Mouse (Mus musculus): ENCODE measurements around the gene Apbb1ip.

Gene Apbb1ip

GRCm38 (mm10) chr2:22773549-22774180, at the start of gene Apbb1ip:
Gene Apbb1ip, plus strand, starts transcription at chr2:22774094.
- DNase-seq (ENCODE audit: low spot score in 2 of 2): no peak

- no peak for DNase-seq (ENCODE audit: low spot score in 2 of 2)
These were observed 46.8 kb upstream of the Apbb1ip start for GRCm38 (mm10) chr2:22727113-22727512.

DNA sequence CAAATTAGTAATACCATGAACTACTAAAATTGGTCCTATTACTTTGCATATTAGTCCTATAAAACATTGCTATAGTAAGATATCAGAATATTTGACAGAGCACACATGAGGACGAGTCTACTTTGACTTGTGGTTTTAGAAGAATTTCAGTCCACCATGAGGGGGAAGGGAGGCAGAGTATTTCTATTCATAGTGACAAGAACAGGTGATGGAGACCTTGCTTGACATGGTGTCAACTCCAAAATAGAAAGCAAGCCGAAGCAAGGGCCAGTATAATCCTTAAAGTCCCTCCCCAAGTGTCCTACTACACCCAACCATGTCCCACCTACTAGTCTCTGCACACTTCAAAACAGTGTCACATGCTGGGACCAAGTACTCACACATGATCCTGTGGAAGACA, 37.8 kb upstream of the Apbb1ip start:
- no peak for DNase-seq (ENCODE audit: low spot score in 2 of 2)

- no peak for DNase-seq (ENCODE audit: low spot score in 2 of 2)
These were observed 34.5 kb upstream of the Apbb1ip start for GRCm38 (mm10) chr2:22739369-22739768.

DNA sequence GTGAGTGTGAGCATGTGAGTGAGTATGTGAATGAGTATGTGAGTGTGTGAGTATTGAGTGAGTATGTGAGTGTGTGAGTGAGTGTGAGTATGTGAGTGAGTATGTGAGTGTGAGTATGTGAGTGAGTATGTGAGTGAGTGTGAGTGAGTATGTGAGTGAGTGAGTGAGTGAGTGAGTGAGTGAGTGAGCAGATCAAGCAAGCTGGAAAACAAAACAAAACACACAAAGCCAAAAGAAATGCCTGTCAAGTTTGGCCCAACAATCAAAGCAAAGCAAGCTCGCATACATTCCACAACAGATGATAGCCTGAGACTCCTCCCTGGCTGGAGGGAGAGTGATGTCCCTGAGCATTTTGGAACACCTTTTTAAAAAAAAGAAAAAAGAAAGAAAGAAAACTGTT, 33.5 kb upstream of the Apbb1ip start:
- no peak for DNase-seq (ENCODE audit: low spot score in 2 of 2)

DNA sequence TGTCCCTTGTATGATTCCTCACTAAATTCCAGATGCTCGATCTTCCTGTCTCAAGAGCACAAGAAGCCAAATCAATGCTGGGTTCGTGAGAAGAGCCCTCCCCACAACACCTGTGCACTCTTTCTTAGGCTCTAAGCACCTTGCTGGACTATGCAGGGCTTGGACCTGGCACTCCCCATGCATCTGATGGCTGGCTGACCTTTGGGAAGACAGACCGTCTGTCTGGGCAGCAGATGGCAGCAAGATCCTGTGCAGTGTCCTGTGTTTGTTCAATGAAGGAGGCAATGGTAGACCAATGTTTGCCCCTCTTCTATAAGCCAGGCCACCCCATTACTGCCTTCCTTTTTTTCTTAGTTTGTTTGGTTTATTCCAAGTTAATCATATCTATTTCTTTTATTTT, 32.7 kb upstream of the Apbb1ip start:
- no peak for DNase-seq (ENCODE audit: low spot score in 2 of 2)

DNA sequence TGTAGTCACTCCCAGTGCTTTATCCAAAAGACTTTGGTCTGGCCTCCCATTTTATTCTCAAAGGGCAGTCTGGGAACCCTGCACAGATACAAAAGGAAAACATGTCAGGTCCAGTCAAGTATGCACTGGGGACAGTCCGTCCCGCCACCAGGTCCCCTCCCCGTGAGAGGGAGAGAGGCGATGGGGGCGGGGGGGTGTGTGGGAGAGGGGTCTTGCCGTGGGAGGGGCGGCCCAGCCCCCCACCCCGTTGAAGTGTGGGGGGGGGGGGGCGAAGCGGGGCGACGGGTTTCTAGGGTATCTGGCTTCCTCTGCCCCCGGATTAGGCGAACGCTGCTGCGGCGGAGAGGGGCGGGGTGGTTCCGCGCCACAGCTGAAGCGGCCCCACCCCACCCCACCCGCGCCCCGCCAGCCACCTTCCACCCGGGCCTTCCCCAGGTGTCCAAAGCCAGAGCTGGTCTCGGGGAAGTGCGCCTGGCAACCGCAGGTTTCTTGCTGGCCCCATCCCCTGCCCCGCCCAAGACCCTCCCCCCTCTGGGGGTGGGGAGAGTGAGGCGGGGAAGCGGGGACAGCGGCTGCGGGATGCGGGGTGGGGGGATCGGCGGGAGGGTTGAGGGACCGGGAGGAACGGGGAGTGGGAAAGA, 29.7 kb upstream of the Apbb1ip start:
- DNase-seq (ENCODE audit: low spot score in 2 of 2): no peak

GRCm38 (mm10) chr2:22744876-22745275, 29.0 kb upstream of the Apbb1ip start:
- DNase-seq (ENCODE audit: low spot score in 2 of 2): no peak

DNA sequence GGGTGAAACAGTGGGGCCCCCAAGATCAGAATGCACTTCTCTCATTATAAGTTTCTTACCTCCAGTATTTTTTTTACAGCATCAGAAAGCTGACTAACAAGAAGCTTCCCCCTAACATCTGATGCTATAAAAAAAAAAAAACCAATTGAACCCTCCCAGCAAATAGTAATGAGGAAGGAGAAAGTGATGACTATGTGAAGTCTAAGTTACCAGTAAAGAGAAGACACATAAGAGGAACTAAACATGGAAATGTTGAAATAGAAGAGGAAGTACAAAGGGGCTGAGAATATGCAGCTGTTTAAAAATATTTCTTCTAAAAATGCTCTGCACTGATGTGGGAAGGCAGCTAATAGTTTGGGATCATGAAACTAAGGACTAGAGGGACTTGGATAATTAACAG, 27.1 kb upstream of the Apbb1ip start:
- no peak for DNase-seq (ENCODE audit: low spot score in 2 of 2)

DNA sequence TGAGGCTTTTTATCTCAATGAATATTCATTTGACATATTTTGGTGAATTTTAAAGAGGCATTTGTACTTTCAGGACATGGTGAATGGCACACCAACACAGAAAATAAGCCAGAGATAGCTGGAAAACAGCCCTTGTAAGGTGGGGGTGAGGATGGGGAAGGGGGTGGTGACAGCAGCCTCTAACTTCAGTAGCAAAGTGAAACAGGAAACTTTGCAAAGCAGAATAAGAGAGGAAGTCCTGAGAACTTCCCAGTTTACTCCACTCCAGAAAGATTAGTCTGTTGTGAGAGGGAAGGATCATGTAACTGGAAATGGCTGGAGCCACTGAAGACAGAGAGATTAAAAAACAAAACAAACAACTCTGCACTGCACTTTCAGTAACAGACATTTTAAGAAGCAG, 26.0 kb upstream of the Apbb1ip start:
- DNase-seq (ENCODE audit: low spot score in 2 of 2): no peak

- DNase-seq (ENCODE audit: low spot score in 2 of 2): no peak
These were observed 24.1 kb upstream of the Apbb1ip start for GRCm38 (mm10) chr2:22749761-22750160.

- no peak for DNase-seq (ENCODE audit: low spot score in 2 of 2)
These were observed 21.4 kb upstream of the Apbb1ip start for GRCm38 (mm10) chr2:22752492-22752891.

- DNase-seq (ENCODE audit: low spot score in 2 of 2): no peak
These were observed 20.3 kb upstream of the Apbb1ip start for GRCm38 (mm10) chr2:22753461-22754075.

DNA sequence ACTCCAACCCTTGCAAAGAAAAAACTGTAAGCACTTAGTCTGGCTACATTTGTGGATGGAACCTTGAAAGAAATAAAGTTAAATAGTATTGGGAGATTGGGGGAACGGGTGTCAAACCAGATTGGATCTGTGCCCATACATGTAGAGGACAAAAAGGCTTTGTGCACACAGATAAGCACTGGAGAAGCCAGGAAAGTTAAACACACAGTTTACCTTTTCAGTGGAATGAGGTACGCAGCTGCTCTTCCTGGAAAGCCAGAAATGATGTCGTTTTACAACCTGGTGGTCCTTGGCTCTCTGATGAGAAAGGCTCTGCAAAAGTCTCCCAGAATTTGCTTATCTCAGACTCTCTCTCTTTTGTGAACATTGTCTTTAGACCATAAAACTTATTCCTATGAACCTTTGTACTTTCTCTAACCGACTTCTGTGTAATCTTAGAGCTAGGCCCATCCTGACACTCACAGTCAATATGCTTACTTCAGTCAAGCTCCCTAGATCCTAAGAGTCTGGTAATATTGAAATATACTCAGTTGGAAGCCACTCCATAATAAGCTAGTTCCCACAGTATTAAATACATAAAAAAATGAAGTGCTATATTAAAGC, 19.6 kb upstream of the Apbb1ip start:
- DNase-seq (ENCODE audit: low spot score in 2 of 2): no peak

DNA sequence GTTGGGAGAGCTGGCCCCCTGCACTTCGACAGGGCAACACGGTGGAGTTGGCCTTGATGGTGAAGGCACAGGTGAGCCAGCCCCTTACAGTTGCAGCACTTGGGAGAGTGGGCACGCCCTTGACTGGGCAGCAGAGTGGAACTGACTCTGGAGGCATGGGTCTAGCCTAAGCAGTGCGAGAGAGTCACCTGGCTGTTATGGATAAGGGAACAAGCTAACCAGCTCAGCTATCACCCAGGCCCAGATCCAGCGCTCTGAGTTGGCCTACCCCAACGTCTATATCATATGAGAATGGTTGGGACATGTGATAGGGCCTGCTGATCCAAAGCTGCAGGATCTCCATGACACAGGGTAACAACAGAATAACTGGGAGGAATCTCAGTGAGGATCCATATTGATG, 18.3 kb upstream of the Apbb1ip start:
- DNase-seq (ENCODE audit: low spot score in 2 of 2): no peak

GRCm38 (mm10) chr2:22758310-22758972, 15.5 kb upstream of the Apbb1ip start:
- peak in 1 of 2 experiments; percentile 63 for DNase-seq (ENCODE audit: low spot score in 2 of 2)

DNA sequence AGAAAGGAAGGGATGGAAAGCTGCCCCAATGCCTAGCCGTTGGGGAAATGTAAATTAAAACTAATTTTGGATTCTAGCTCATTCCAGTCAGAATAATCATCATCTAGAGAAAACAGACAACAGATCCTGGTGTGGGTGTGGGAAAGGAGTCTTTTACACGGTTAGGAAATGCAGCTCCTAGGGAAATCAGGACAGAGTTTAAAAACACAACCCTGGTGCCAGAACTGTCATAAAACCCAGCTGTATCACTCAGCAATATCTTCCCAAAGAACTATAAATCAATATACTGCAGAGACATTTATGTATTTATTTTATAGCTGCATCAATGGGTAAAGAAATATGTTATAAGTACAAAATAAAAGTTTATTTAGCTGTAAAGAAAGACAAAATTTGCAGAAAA, 13.4 kb upstream of the Apbb1ip start:
- no peak for DNase-seq (ENCODE audit: low spot score in 2 of 2)

DNA sequence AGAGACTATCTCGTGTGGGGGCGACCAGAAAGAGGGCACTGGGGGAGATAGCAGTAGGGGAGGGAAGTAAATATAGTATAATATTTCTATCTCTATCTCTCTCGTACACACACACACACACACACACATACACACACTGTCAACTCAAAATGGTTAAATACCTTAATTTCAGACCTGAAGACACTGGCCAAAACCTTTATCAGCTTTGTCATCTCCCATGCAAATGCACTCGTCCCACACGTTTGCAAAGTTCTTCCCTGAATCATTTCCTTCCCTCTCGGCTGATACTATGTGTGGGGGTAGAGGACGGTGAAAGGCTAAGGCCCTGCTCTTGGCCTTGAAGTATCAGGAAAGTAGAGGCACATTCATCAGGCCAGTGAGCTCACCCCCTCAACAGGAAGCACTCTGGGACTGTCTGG, 12.8 kb upstream of the Apbb1ip start:
- no peak for DNase-seq (ENCODE audit: low spot score in 2 of 2)

DNA sequence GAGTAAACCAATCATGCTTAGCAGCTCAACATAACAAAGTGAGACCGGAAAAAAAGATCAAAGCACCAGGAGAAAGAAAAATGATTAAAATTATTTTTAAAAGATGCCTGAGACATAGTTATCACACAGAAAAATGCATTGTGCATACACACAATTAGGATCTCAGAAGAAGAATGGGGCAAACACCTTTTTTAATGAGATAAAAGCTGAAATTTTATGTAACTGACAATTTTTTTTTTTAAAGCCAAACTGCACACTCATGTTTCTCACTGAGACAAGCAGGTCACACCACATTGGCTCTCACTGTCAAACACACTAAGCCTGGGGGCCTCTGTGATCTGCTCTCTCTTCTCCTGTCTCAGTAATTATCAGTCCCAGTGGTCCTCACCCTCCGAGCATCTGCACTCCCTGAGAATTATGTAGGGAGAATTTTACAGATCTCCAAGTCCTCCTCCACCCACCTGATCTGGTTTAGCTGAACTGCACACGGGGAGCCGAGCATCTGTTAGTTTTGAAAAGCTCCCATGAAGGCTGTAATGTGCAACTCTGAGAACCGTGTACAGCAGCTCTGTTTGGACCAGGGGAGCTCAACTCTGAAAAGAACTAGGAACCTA, 9.0 kb upstream of the Apbb1ip start:
- DNase-seq (ENCODE audit: low spot score in 2 of 2): no peak

DNA sequence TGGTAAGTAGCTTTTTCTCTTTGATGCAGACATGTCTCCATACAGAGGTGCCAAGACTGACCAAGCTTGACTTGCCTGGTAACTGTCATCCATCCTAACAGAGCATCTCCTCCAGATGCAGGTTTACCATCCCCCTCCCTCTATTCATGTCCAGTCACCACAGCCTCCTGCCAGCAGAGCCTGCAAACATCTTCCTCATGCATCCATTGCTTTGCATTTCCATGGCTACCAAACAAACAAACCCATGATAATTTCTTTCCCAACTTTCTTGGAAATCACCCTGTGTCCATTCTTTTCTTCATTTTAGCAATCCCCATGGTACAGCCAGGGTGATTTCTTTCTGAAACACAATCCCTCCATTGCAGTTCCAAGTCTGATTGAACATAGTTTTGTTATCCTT, 2.6 kb upstream of the Apbb1ip start:
- DNase-seq (ENCODE audit: low spot score in 2 of 2): no peak

- peak; percentile 47 to 51 for DNase-seq (ENCODE audit: low spot score in 2 of 2)
These were observed 372 bp downstream of the Apbb1ip start for GRCm38 (mm10) chr2:22774181-22774751.

DNA sequence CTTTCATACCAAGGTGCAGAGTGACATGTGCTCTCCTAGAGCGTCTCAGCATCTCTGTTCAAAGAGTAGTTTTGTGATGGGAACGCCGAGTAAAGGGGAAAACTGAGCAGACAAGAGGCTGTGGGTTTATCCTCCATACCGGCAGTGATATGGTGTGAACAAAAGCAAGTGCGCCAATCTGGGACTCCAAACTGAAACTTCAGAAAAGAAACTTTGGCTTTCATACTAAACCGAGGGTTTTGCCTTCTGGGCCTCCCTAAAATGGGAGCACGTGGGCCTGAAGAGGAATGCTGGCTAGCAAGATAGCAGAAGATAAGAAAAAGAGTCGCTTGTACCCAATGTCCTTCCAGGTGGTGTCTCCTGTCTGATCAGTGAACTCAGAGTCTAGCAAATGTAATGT, 1.3 kb downstream of the Apbb1ip start:
- no peak for DNase-seq (ENCODE audit: low spot score in 2 of 2)

Measured in frontal cortex, postnatal 14 days (tissue).